ENCODE assay signal across 16 mouse cellular contexts in genomic region chr9:46337331-46337730, GRCm38 (mm10). TPM values are rescaled to one million over a fixed set of nuclear protein-coding genes. Genes with fewer than 3 reads are reported as not detected.
DNase-seq lines count a peak whose midpoint lies in the region; ATAC-seq and TF ChIP-seq lines count a peak whose summit lies in the region.
"Had no signal": no experiment of that assay in that cellular context is flagged by ENCODE, and none has a peak within 500 bp of the region (broad histone marks: within the 10 kb centered on the region; RNA-seq: fewer than 3 reads in every experiment).

No protein-coding gene starts in this region.

- 69% methylated on average over 7 of the region's 7 CpGs for WGBS in liver, embryonic 11.5 days
- whole genome bisulfite sequencing in liver, postnatal 0 days (ENCODE audit: insufficient replicate concordance), result 62% methylated on average over 7 of the region's 7 CpGs
- 31% methylated on average over 7 of the region's 7 CpGs for WGBS in forebrain, embryonic 15.5 days
- 53% methylated on average over 7 of the region's 7 CpGs for WGBS in midbrain, embryonic 10.5 days
- 55% methylated on average over 7 of the region's 7 CpGs for WGBS in neural tube, embryonic 15.5 days

- H3K36me3 ChIP-seq in liver, embryonic 11.5 days (ENCODE audit: control insufficient read depth, insufficient read depth, low read length), result no peaks in the 10 kb centered on the region
- no peaks in the 10 kb centered on the region for H3K36me3 ChIP-seq in liver, postnatal 0 days (replicated peaks; ENCODE audit: insufficient read depth, low read length)
- H3K36me3 ChIP-seq in forebrain, embryonic 15.5 days, result no peaks in the 10 kb centered on the region
- no peaks in the 10 kb centered on the region for H3K36me3 ChIP-seq in midbrain, embryonic 10.5 days
- no peaks in the 10 kb centered on the region for H3K36me3 ChIP-seq in neural tube, embryonic 15.5 days
- H3K36me3 ChIP-seq: limb, embryonic 15.5 days had no signal

- no peak for TF ChIP-seq EP300 in liver, postnatal 0 days (IDR thresholded peaks at IDR 0.05; ENCODE audit: low read depth)

- H3K9me3 ChIP-seq in liver, embryonic 11.5 days (ENCODE audit: control insufficient read depth, low read length), result no peaks in the 10 kb centered on the region
- no peaks in the 10 kb centered on the region for H3K9me3 ChIP-seq in liver, postnatal 0 days (ENCODE audit: low read length)
- H3K9me3 ChIP-seq in forebrain, embryonic 15.5 days, result no peaks in the 10 kb centered on the region
- no peaks in the 10 kb centered on the region for H3K9me3 ChIP-seq in midbrain, embryonic 10.5 days (replicated peaks)
- no peaks in the 10 kb centered on the region for H3K9me3 ChIP-seq in neural tube, embryonic 15.5 days (replicated peaks)
- H3K9me3 ChIP-seq: limb, embryonic 15.5 days had no signal

- H3K4me2 ChIP-seq in liver, embryonic 11.5 days, result no peak overlapping the region
- H3K4me2 ChIP-seq in liver, postnatal 0 days (ENCODE audit: low read depth, low read length), result no peak overlapping the region
- H3K4me2 ChIP-seq in forebrain, embryonic 15.5 days (replicated peaks), result no peak overlapping the region
- no peak overlapping the region for H3K4me2 ChIP-seq in neural tube, embryonic 15.5 days
- H3K4me2 ChIP-seq: limb, embryonic 15.5 days had no signal

- DNase-seq in liver, embryonic 11.5 days (ENCODE audit: low spot score), result peak; percentile 29
- no peak for DNase-seq in liver, postnatal 0 days
- DNase-seq in midbrain, embryonic 10.5 days (ENCODE audit: low spot score), result no peak
- DNase-seq in adipocyte (ENCODE audit: low spot score), result no peak
- no peak for DNase-seq in left cerebral cortex, postnatal 25 days (ENCODE audit: low spot score in 2 of 2)
- DNase-seq: adrenal gland, postnatal 10 days; kidney, adult 8-10 months; lung, adult 2 months had no signal

- H3K4me1 ChIP-seq in liver, embryonic 11.5 days (replicated peaks; ENCODE audit: control insufficient read depth, insufficient read depth, low read length), result no peaks in the 10 kb centered on the region
- no peaks in the 10 kb centered on the region for H3K4me1 ChIP-seq in liver, postnatal 0 days (ENCODE audit: insufficient read depth)
- H3K4me1 ChIP-seq in forebrain, embryonic 15.5 days, result peaks cover 23% of the 10 kb centered on the region
- peaks cover 41% of the 10 kb centered on the region for H3K4me1 ChIP-seq in midbrain, embryonic 10.5 days
- H3K4me1 ChIP-seq in neural tube, embryonic 15.5 days, result peaks cover 15% of the 10 kb centered on the region

- H3K4me3 ChIP-seq in liver, embryonic 11.5 days (ENCODE audit: low read depth, low read length), result no peak overlapping the region
- H3K4me3 ChIP-seq in liver, postnatal 0 days (ENCODE audit: low read depth, low read length), result no peak overlapping the region
- no peak overlapping the region for H3K4me3 ChIP-seq in forebrain, embryonic 15.5 days
- H3K4me3 ChIP-seq in midbrain, embryonic 10.5 days, result no peak overlapping the region
- H3K4me3 ChIP-seq in neural tube, embryonic 15.5 days (replicated peaks), result no peak overlapping the region
- H3K4me3 ChIP-seq: limb, embryonic 15.5 days had no signal

- intact Hi-C loops in left cerebral cortex, postnatal 25 days (cut with DNase I), result no loop called here

- no peak for ATAC-seq in liver, embryonic 11.5 days (replicated peaks; ENCODE audit: low FRiP score)
- ATAC-seq in liver, postnatal 0 days, result no peak
- ATAC-seq in forebrain, embryonic 15.5 days (replicated peaks), result peak; percentile 41; the same call in 1 of the 2 replicates
- 0 out of 2 replicates have a peak, but pooled peaks have one; percentile 21 for ATAC-seq in neural tube, embryonic 15.5 days (ENCODE audit: low FRiP score)

- H3K9ac ChIP-seq in liver, embryonic 11.5 days (ENCODE audit: low read depth, low read length), result no peak overlapping the region
- no peak overlapping the region for H3K9ac ChIP-seq in liver, postnatal 0 days (replicated peaks)
- no peak overlapping the region for H3K9ac ChIP-seq in forebrain, embryonic 15.5 days (replicated peaks)
- H3K9ac ChIP-seq in neural tube, embryonic 15.5 days (replicated peaks), result no peak overlapping the region
- H3K9ac ChIP-seq: limb, embryonic 15.5 days had no signal

- no peak overlapping the region for H3K27ac ChIP-seq in liver, embryonic 11.5 days (ENCODE audit: low read depth, low read length)
- no peak overlapping the region for H3K27ac ChIP-seq in liver, postnatal 0 days (ENCODE audit: low read depth)
- peak overlapping the region; percentile 46 for H3K27ac ChIP-seq in forebrain, embryonic 15.5 days (replicated peaks)
- peak overlapping the region; percentile 70 for H3K27ac ChIP-seq in midbrain, embryonic 10.5 days (replicated peaks)
- no peak overlapping the region for H3K27ac ChIP-seq in neural tube, embryonic 15.5 days (replicated peaks)
- H3K27ac ChIP-seq: limb, embryonic 15.5 days had no signal

- H3K27me3 ChIP-seq in liver, embryonic 11.5 days (replicated peaks; ENCODE audit: control insufficient read depth, insufficient read depth, low read length), result peaks cover 21% of the 10 kb centered on the region; the same call in 1 of the 2 replicates
- no peaks in the 10 kb centered on the region for H3K27me3 ChIP-seq in liver, postnatal 0 days (ENCODE audit: insufficient read depth, low read length)
- peaks cover 8% of the 10 kb centered on the region; the same call in 1 of the 2 replicates for H3K27me3 ChIP-seq in forebrain, embryonic 15.5 days
- H3K27me3 ChIP-seq in midbrain, embryonic 10.5 days (ENCODE audit: low read depth, poor library complexity, severe bottlenecking), result peaks cover 75% of the 10 kb centered on the region
- no peaks in the 10 kb centered on the region for H3K27me3 ChIP-seq in neural tube, embryonic 15.5 days (replicated peaks)

- TF ChIP-seq CTCF in liver, postnatal 0 days (IDR thresholded peaks at IDR 0.05; ENCODE audit: low read depth), result no peak

RNA-seq across cellular contexts. Expression of gene 4931429L15Rik, which starts 17.5 kb away (rescaled TPM):
- polyA plus RNA-seq in liver, embryonic 11.5 days (2014; fragmentation: Nextera tagmentation; extraction: Ambion mirVana), result not detected in 2 replicates
- not detected in 2 replicates for polyA plus RNA-seq in liver, postnatal 0 days (2015; fragmentation: Nextera tagmentation; extraction: Ambion mirVana)
- not detected in 2 replicates for polyA plus RNA-seq in forebrain, embryonic 15.5 days (2015; fragmentation: Nextera tagmentation; extraction: Ambion mirVana)
- polyA plus RNA-seq in midbrain, embryonic 10.5 days (2016; fragmentation: Nextera tagmentation; extraction: Ambion mirVana), result 0.11 TPM in 1 of 2 replicates, not detected in the other
- polyA plus RNA-seq in neural tube, embryonic 15.5 days (2015; fragmentation: Nextera tagmentation; extraction: Ambion mirVana), result not detected in 2 replicates
- total RNA-seq in left cerebral cortex, postnatal 25 days (2021), result not detected
- total RNA-seq: adrenal gland, postnatal 10 days; gastrocnemius, adult 18-20 months; left cerebral cortex, postnatal 10 days; MEL had no signal
- polyA plus RNA-seq: embryonic facial prominence, embryonic 11.5 days; heart, embryonic 16.5 days; limb, embryonic 15.5 days; lung, adult 2 months had no signal

RNA-seq across cellular contexts. Expression of gene Bud13, which starts 54.5 kb away (rescaled TPM):
- 20.7 and 22.4 TPM in 2 replicates for polyA plus RNA-seq in liver, embryonic 11.5 days (2014; fragmentation: Nextera tagmentation; extraction: Ambion mirVana)
- polyA plus RNA-seq in liver, postnatal 0 days (2015; fragmentation: Nextera tagmentation; extraction: Ambion mirVana), result 4.0 TPM in 2 replicates
- 18.5 and 19.7 TPM in 2 replicates for polyA plus RNA-seq in forebrain, embryonic 15.5 days (2015; fragmentation: Nextera tagmentation; extraction: Ambion mirVana)
- polyA plus RNA-seq in midbrain, embryonic 10.5 days (2016; fragmentation: Nextera tagmentation; extraction: Ambion mirVana), result 28.4 and 29.7 TPM in 2 replicates
- 14.5 and 16.4 TPM in 2 replicates for polyA plus RNA-seq in neural tube, embryonic 15.5 days (2015; fragmentation: Nextera tagmentation; extraction: Ambion mirVana)
- total RNA-seq in left cerebral cortex, postnatal 25 days (2021), result 10 to 100 TPM; 11.2 to 11.5 TPM

Comparison
In these comparisons a context has a peak if more than half of its experiments do, and no peak if none do; other contexts are left out.
1. ATAC-seq: peak in forebrain, embryonic 15.5 days (single experiment) and neural tube, embryonic 15.5 days (single experiment); none in liver, embryonic 11.5 days (single experiment) and liver, postnatal 0 days (single experiment).
2. H3K27ac ChIP-seq: peak in forebrain, embryonic 15.5 days (single experiment) and midbrain, embryonic 10.5 days (single experiment); none in liver, embryonic 11.5 days (single experiment), liver, postnatal 0 days (single experiment) and neural tube, embryonic 15.5 days (single experiment).